Mouse (Mus musculus) limb, embryonic 14.5 days (tissue): Measurements from ENCODE around the gene Maml2. TPM values are rescaled to one million over a fixed set of nuclear protein-coding genes. Genes with fewer than 3 reads are reported as not detected.

Experiments used
- ATAC-seq: fragments of 200-750 bp; cut with Nextera tagmentation; 2 replicates; pipeline ENCODE4 v1.8.0; 2017; ENCODE audit warnings: low read depth, moderate number of reproducible peaks, moderate TSS enrichment; ENCODE audit not compliant: low FRiP score
- DNase-seq: peaks from one replicate; pipeline ENCODE4 v3.0.0-alpha.2; 2015; ENCODE audit warnings: low spot score
- H3K27ac ChIP-seq: fragments of 300-500 bp; sonication (generic); replicated peaks from 2 replicates; pipeline ENCODE4 v1.5.1; 2014; ENCODE audit warnings: low read depth, mild to moderate bottlenecking, low read length, moderate library complexity, mixed read lengths
- H3K27me3 ChIP-seq: fragments of 300-500 bp; sonication (generic); 2 replicates; pipeline ENCODE4 v1.6.1; 2014; ENCODE audit warnings: low read length, mixed read lengths; ENCODE audit not compliant: control insufficient read depth, insufficient read depth
- H3K36me3 ChIP-seq: fragments of 300-500 bp; sonication (generic); 2 replicates; pipeline ENCODE4 v1.6.1; 2014; ENCODE audit warnings: mild to moderate bottlenecking, low read length, moderate library complexity, mixed read lengths; ENCODE audit not compliant: control insufficient read depth, insufficient read depth
- H3K4me1 ChIP-seq: fragments of 300-500 bp; sonication (generic); 2 replicates; pipeline ENCODE4 v1.6.1; 2014; ENCODE audit warnings: antibody characterized with exemption, low read length, mixed read lengths; ENCODE audit not compliant: control insufficient read depth, insufficient read depth
- H3K4me2 ChIP-seq: fragments of 300-500 bp; sonication (generic); replicated peaks from 2 replicates; pipeline ENCODE4 v1.6.1; 2014; ENCODE audit warnings: low read depth, mild to moderate bottlenecking, low read length, moderate library complexity; ENCODE audit not compliant: severe bottlenecking
- H3K4me3 ChIP-seq: fragments of 300-500 bp; sonication (generic); replicated peaks from 2 replicates; pipeline ENCODE4 v1.5.1; 2014; ENCODE audit warnings: low read length
- H3K9ac ChIP-seq: fragments of 300-500 bp; sonication (generic); 2 replicates; pipeline ENCODE4 v1.6.1; 2014; ENCODE audit warnings: mild to moderate bottlenecking, low read depth, low read length, moderate library complexity; ENCODE audit not compliant: severe bottlenecking
- H3K9me3 ChIP-seq: fragments of 300-500 bp; sonication (generic); 2 replicates; pipeline ENCODE4 v1.6.1; 2016; ENCODE audit warnings: low read length; ENCODE audit not compliant: control insufficient read depth
- POLR2A ChIP-seq: fragments of 200-500 bp; IDR thresholded peaks from 2 replicates; pipeline ENCODE4 v1.8.0; 2012; ENCODE audit warnings: inconsistent platforms, mild to moderate bottlenecking, moderate library complexity, borderline replicate concordance; ENCODE audit not compliant: insufficient read depth, insufficient read length; ENCODE audit errors: extremely low read depth
- WGBS: fragments of 180-500 bp; shearing (Covaris S2); extraction: QIAGEN DNeasy Blood & Tissue Kit; methylation state at CpG from one replicate; pipeline ENCODE4 v1.1.7; 2014; 5-methylcytosine and 5-hydroxymethylcytosine counted together
- polyA plus RNA-seq, 2 experiments: library from polyadenylated mRNA; depleted of rRNA in 1 of 2; stranded (reverse) in 1 of 2; unstranded in 1 of 2; fragments of >200 nt; fragmentation: Nextera tagmentation in 1 of 2; extraction: Ambion mirVana in 1 of 2; gene quantifications; 2 replicates each; pipeline versions ENCODE4 v1.2.1 to v1.2.3; 2012 to 2014

Gene Maml2
- polyA plus RNA-seq, 2 experiments: 9.9 to 10.7 TPM

- no peak for DNase-seq
- Histone ChIP-seq H3K9ac (no peak overlapping the region), H3K36me3 (no peaks in the 10 kb centered on the region), H3K4me3 (no peak overlapping the region), H3K27ac (no peak overlapping the region), H3K4me1 (peaks cover 11% of the 10 kb centered on the region; the same call in 1 of the 2 replicates), H3K27me3 (no peaks in the 10 kb centered on the region), H3K4me2 (no peak overlapping the region), H3K9me3 (no peaks in the 10 kb centered on the region)
- ATAC-seq: no peak
- WGBS: 71% methylated on average over 6 of the region's 6 CpGs
- no peak for TF ChIP-seq POLR2A
Observed at GRCm38 (mm10) chr9:13468778-13469177, 171.0 kb downstream of the Maml2 start.

GRCm38 (mm10) chr9:13470013-13470412 lies 172.3 kb downstream of the Maml2 start:
- Histone ChIP-seq H3K4me1 (peaks cover 11% of the 10 kb centered on the region; the same call in 1 of the 2 replicates), H3K27ac (no peak overlapping the region), H3K27me3 (no peaks in the 10 kb centered on the region), H3K4me3 (no peak overlapping the region), H3K4me2 (no peak overlapping the region), H3K9ac (no peak overlapping the region), H3K36me3 (no peaks in the 10 kb centered on the region), H3K9me3 (no peaks in the 10 kb centered on the region)
- ATAC-seq (no peak), DNase-seq (peak; percentile 35)
- no peak for TF ChIP-seq POLR2A
- 51% methylated on average over 7 of the region's 7 CpGs for WGBS

- no peak for ATAC-seq
- Histone ChIP-seq H3K4me2 (no peak overlapping the region), H3K9me3 (no peaks in the 10 kb centered on the region), H3K36me3 (no peaks in the 10 kb centered on the region), H3K27me3 (no peaks in the 10 kb centered on the region), H3K27ac (no peak overlapping the region), H3K4me3 (no peak overlapping the region), H3K4me1 (peaks cover 5% of the 10 kb centered on the region), H3K9ac (no peak overlapping the region)
- no peak for TF ChIP-seq POLR2A
- WGBS: 94% methylated on average over 5 of the region's 5 CpGs
- DNase-seq: no peak
Observed at GRCm38 (mm10) chr9:13474951-13475350, 177.2 kb downstream of the Maml2 start.

GRCm38 (mm10) chr9:13479275-13479674 lies 181.5 kb downstream of the Maml2 start:
- no peak overlapping the region for H3K4me3 ChIP-seq
- no peaks in the 10 kb centered on the region for H3K9me3 ChIP-seq
- no peak for DNase-seq
- H3K4me2 ChIP-seq: no peak overlapping the region
- H3K36me3 ChIP-seq: no peaks in the 10 kb centered on the region
- no peaks in the 10 kb centered on the region for H3K27me3 ChIP-seq
- H3K4me1 ChIP-seq: peaks cover 19% of the 10 kb centered on the region
- no peak overlapping the region for H3K9ac ChIP-seq
- TF ChIP-seq POLR2A: no peak
- ATAC-seq: no peak
- WGBS: 19% methylated on average over 4 of the region's 4 CpGs
- H3K27ac ChIP-seq: no peak overlapping the region

- 47% methylated on average over 5 of the region's 5 CpGs for WGBS
- no peak overlapping the region for H3K4me3 ChIP-seq
- H3K9ac ChIP-seq: no peak overlapping the region
- no peak for DNase-seq
- no peaks in the 10 kb centered on the region for H3K36me3 ChIP-seq
- no peak overlapping the region for H3K4me2 ChIP-seq
- no peaks in the 10 kb centered on the region for H3K27me3 ChIP-seq
- H3K4me1 ChIP-seq: peaks cover 24% of the 10 kb centered on the region
- no peak for TF ChIP-seq POLR2A
- no peaks in the 10 kb centered on the region for H3K9me3 ChIP-seq
- no peak overlapping the region for H3K27ac ChIP-seq
- ATAC-seq: 0 out of 2 replicates have a peak, but pooled peaks have one; percentile 34
Observed at GRCm38 (mm10) chr9:13483199-13484068, 185.7 kb downstream of the Maml2 start.
